Mouse (Mus musculus): ENCODE data around the gene Pik3r2. TPM values are rescaled to one million over a fixed set of nuclear protein-coding genes. Genes with fewer than 3 reads are reported as not detected.

The Pik3r2 gene
- 28.8 and 38.7 TPM in 2 replicates for polyA plus RNA-seq (2015; fragmentation: Nextera tagmentation; extraction: Ambion mirVana)

GRCm38 (mm10) chr8:70776496-70777444 lies at the start of gene Pik3r2:
TSS of gene Pik3r2 (minus strand) at chr8:70776713.

GRCm38 (mm10) chr8:70808239-70808638 lies 31.7 kb upstream of the Pik3r2 start, which contains the start of gene Il12rb1:
TSS of gene Il12rb1 (plus strand) at chr8:70808449.

GRCm38 (mm10) chr8:70804481-70805206 lies 28.1 kb upstream of the Pik3r2 start, which contains the start of gene Mast3:
TSS of gene Mast3 (minus strand) at chr8:70805054.

GRCm38 (mm10) chr8:70760775-70761406 lies 15.6 kb downstream of the Pik3r2 start, which contains the start of gene Mpv17l2:
TSS of gene Mpv17l2 (minus strand) at chr8:70760946.

GRCm38 (mm10) chr8:70754043-70754870 lies 22.3 kb downstream of the Pik3r2 start, which contains the start of gene Rab3a:
TSS of gene Rab3a (plus strand) at chr8:70754679.

GRCm38 (mm10) chr8:70723486-70724210 lies 52.9 kb downstream of the Pik3r2 start, which contains the start of gene Pde4c:
TSS of gene Pde4c (plus strand) at chr8:70723720.

GRCm38 (mm10) chr8:70718297-70718696 lies 58.2 kb downstream of the Pik3r2 start, which contains the start of gene Gm3336:
TSS of gene Gm3336 (plus strand) at chr8:70718543.

Small RNA genes within 50 kb of the gene (microRNA-seq; reads per million reads assigned to microRNA genes)
- gene Mir7240 (ENCODE audit: borderline replicate concordance, insufficient number of aligned reads): 3.9 reads per million, percentile 2 among the genes with 10 or more reads in this experiment

Other genes with a start within 250 kb of the Pik3r2 start
- gene Fkbp8, start 249.0 kb downstream of the Pik3r2 start, polyA plus RNA-seq (2015; fragmentation: Nextera tagmentation; extraction: Ambion mirVana): 271 and 313 TPM in 2 replicates
- gene Kxd1, start 248.8 kb downstream of the Pik3r2 start, polyA plus RNA-seq (2015; fragmentation: Nextera tagmentation; extraction: Ambion mirVana): 62.6 and 81.0 TPM in 2 replicates
- 10.6 and 15.9 TPM in 2 replicates for gene Ell, start 237.3 kb downstream of the Pik3r2 start, polyA plus RNA-seq (2015; fragmentation: Nextera tagmentation; extraction: Ambion mirVana)
- 85.1 and 85.8 TPM in 2 replicates for gene Isyna1, start 182.3 kb downstream of the Pik3r2 start, polyA plus RNA-seq (2015; fragmentation: Nextera tagmentation; extraction: Ambion mirVana)
- 127 and 131 TPM in 2 replicates for gene Ssbp4, start 167.8 kb downstream of the Pik3r2 start, polyA plus RNA-seq (2015; fragmentation: Nextera tagmentation; extraction: Ambion mirVana)
- gene Lrrc25, start 160.6 kb downstream of the Pik3r2 start, polyA plus RNA-seq (2015; fragmentation: Nextera tagmentation; extraction: Ambion mirVana): 4.8 and 5.1 TPM in 2 replicates
- 0.72 and 1.8 TPM in 2 replicates for gene Gdf15, start 144.3 kb downstream of the Pik3r2 start, polyA plus RNA-seq (2015; fragmentation: Nextera tagmentation; extraction: Ambion mirVana)
- 45.9 and 87.4 TPM in 2 replicates for gene Pgpep1, start 116.3 kb downstream of the Pik3r2 start, polyA plus RNA-seq (2015; fragmentation: Nextera tagmentation; extraction: Ambion mirVana)
- 186 and 193 TPM in 2 replicates for gene Lsm4, start 103.5 kb downstream of the Pik3r2 start, polyA plus RNA-seq (2015; fragmentation: Nextera tagmentation; extraction: Ambion mirVana)
- gene Jund, start 77.8 kb downstream of the Pik3r2 start, polyA plus RNA-seq (2015; fragmentation: Nextera tagmentation; extraction: Ambion mirVana): 136 and 140 TPM in 2 replicates
- 0.04 and 0.05 TPM in 2 replicates for gene Iqcn, start 73.3 kb downstream of the Pik3r2 start, polyA plus RNA-seq (2015; fragmentation: Nextera tagmentation; extraction: Ambion mirVana)
- 0.17 and 0.50 TPM in 2 replicates for gene Gm3336, start 58.2 kb downstream of the Pik3r2 start, polyA plus RNA-seq (2015; fragmentation: Nextera tagmentation; extraction: Ambion mirVana)
- gene Pde4c, start 53.0 kb downstream of the Pik3r2 start, polyA plus RNA-seq (2015; fragmentation: Nextera tagmentation; extraction: Ambion mirVana): 0.05 and 0.72 TPM in 2 replicates
- gene Rab3a, start 22.0 kb downstream of the Pik3r2 start, polyA plus RNA-seq (2015; fragmentation: Nextera tagmentation; extraction: Ambion mirVana): 62.7 and 85.6 TPM in 2 replicates
- 97.0 and 178 TPM in 2 replicates for gene Mpv17l2, start 15.8 kb downstream of the Pik3r2 start, polyA plus RNA-seq (2015; fragmentation: Nextera tagmentation; extraction: Ambion mirVana)
- gene Mast3, start 28.3 kb upstream of the Pik3r2 start, polyA plus RNA-seq (2015; fragmentation: Nextera tagmentation; extraction: Ambion mirVana): 7.7 and 11.8 TPM in 2 replicates
- gene Il12rb1, start 31.7 kb upstream of the Pik3r2 start, polyA plus RNA-seq (2015; fragmentation: Nextera tagmentation; extraction: Ambion mirVana): 0.18 and 0.20 TPM in 2 replicates
- 7.9 TPM in 2 replicates for gene Arrdc2, start 63.0 kb upstream of the Pik3r2 start, polyA plus RNA-seq (2015; fragmentation: Nextera tagmentation; extraction: Ambion mirVana)
- gene Kcnn1, start 86.5 kb upstream of the Pik3r2 start, polyA plus RNA-seq (2015; fragmentation: Nextera tagmentation; extraction: Ambion mirVana): 0.49 and 1.3 TPM in 2 replicates
- gene Ccdc124, start 97.2 kb upstream of the Pik3r2 start, polyA plus RNA-seq (2015; fragmentation: Nextera tagmentation; extraction: Ambion mirVana): 63.0 and 64.4 TPM in 2 replicates
- 0.40 and 0.96 TPM in 2 replicates for gene Slc5a5, start 116.0 kb upstream of the Pik3r2 start, polyA plus RNA-seq (2015; fragmentation: Nextera tagmentation; extraction: Ambion mirVana)
- 5,087 and 7,211 TPM in 2 replicates for gene Rpl18a, start 120.7 kb upstream of the Pik3r2 start, polyA plus RNA-seq (2015; fragmentation: Nextera tagmentation; extraction: Ambion mirVana)
- 25.8 and 27.4 TPM in 2 replicates for gene Map1s, start 129.2 kb upstream of the Pik3r2 start, polyA plus RNA-seq (2015; fragmentation: Nextera tagmentation; extraction: Ambion mirVana)

Measured in adrenal gland, postnatal 0 days (tissue).